Mouse (Mus musculus): ENCODE results near the gene Mif. TPM values are rescaled to one million over a fixed set of nuclear protein-coding genes. Genes with fewer than 3 reads are reported as not detected.

Gene Mif
- total and polyA plus RNA-seq, 3 experiments, result 554 to 5,707 (median 1,557) TPM

DNA sequence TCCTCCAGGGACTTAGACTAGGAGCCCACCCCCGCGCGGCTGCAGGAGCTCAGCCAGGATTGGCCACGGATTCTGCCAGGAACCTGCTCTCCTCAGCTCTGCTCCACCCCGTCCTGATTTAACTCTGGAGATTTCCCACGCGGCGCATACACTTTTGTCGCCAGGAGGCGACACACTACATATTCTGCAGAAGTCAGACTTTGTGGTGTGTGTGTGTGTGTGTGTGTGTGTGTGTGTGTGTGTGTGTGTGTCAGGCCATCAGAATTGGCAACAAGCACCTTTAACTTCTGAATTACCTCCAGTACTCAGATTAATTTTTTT, 23.2 kb upstream of the Mif start:
- TF ChIP-seq POLR2AphosphoS5 (IDR thresholded peaks at IDR 0.05; ENCODE audit: insufficient replicate concordance, low read depth, low read length) (no peak), GATA2 (IDR thresholded peaks at IDR 0.05; ENCODE audit: borderline replicate concordance, low read depth, low read length) (no peak), CTCF (IDR thresholded peaks at IDR 0.05; ENCODE audit: low read depth, low read length) (no peak), TAL1 (conservative IDR thresholded peaks at IDR 0.05; ENCODE audit: low read depth, low read length) (no peak), GATA1 (IDR thresholded peaks at IDR 0.05; ENCODE audit: borderline replicate concordance, low read length) (no peak)
- DNase-seq (ENCODE audit: low spot score), result no peak
- H3K4me1 ChIP-seq (ENCODE audit: insufficient read depth, low read depth, low read length), result no peaks in the 10 kb centered on the region

DNA sequence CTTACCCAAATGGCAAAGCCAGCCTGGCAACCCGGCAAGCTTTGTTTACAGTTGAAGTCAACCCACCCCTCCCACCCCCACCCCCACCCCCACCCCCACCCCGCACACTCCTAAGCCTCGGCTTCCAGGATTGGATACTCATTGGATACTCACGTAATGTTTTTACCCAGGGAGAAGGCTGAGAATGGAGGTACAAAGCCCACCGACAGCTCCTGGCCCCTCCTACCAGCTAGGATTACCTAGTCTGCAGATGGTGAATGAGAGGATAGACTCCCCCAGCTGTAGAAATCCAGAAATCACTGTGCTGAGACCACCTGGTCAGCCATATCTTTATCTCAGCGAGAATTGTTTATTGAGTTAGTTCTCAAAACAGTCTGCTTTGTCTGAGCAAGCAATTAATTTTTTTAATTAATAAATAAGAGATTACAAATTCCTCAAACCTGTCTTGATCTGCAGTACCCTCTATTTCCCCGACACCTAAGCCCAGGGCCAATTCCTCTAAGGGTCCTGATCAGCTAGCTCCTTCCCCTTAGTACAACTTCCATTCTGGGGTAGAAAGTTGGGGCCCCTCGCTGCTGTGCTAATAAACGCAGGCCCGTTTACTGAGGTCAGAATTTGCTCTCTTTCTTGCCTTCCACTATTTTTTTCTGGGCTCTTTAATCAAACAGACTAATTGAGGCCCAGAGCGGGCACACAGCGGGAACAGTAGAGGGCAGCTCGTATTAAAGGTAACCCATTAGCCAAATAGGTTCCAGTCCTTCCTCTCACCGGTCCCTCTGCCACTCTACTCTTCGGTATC, 22.6 kb upstream of the Mif start:
- Histone ChIP-seq H3K27me3 (ENCODE audit: insufficient read depth, low read length) (peaks cover 41% of the 10 kb centered on the region), H3K4me1 (ENCODE audit: insufficient read depth, low read depth, low read length) (no peaks in the 10 kb centered on the region), H3K9me3 (replicated peaks) (no peaks in the 10 kb centered on the region), H3K4me3 (ENCODE audit: low read depth, low read length) (no peak overlapping the region), H3K36me3 (replicated peaks) (no peaks in the 10 kb centered on the region)
- TF ChIP-seq GATA2 (IDR thresholded peaks at IDR 0.05; ENCODE audit: borderline replicate concordance, low read depth, low read length) (no peak), GATA1 (IDR thresholded peaks at IDR 0.05; ENCODE audit: borderline replicate concordance, low read length) (no peak), TAL1 (conservative IDR thresholded peaks at IDR 0.05; ENCODE audit: low read depth, low read length) (no peak), POLR2AphosphoS5 (IDR thresholded peaks at IDR 0.05; ENCODE audit: insufficient replicate concordance, low read depth, low read length) (no peak), CTCF (IDR thresholded peaks at IDR 0.05; ENCODE audit: low read depth, low read length) (no peak)
- DNase-seq (ENCODE audit: low spot score) (no peak), ATAC-seq (ENCODE audit: extremely low read depth, insufficient number of reproducible peaks, low FRiP score, poor library complexity, severe bottlenecking) (no peak)

More for the DNA sequence above, 23.2 kb upstream of the Mif start:
- H3K9me3 ChIP-seq (replicated peaks), result no peaks in the 10 kb centered on the region
- peaks cover 41% of the 10 kb centered on the region for H3K27me3 ChIP-seq (ENCODE audit: insufficient read depth, low read length)
- H3K36me3 ChIP-seq (replicated peaks), result no peaks in the 10 kb centered on the region
- no peak for ATAC-seq (ENCODE audit: extremely low read depth, insufficient number of reproducible peaks, low FRiP score, poor library complexity, severe bottlenecking)
- H3K4me3 ChIP-seq (ENCODE audit: low read depth, low read length), result no peak overlapping the region

DNA sequence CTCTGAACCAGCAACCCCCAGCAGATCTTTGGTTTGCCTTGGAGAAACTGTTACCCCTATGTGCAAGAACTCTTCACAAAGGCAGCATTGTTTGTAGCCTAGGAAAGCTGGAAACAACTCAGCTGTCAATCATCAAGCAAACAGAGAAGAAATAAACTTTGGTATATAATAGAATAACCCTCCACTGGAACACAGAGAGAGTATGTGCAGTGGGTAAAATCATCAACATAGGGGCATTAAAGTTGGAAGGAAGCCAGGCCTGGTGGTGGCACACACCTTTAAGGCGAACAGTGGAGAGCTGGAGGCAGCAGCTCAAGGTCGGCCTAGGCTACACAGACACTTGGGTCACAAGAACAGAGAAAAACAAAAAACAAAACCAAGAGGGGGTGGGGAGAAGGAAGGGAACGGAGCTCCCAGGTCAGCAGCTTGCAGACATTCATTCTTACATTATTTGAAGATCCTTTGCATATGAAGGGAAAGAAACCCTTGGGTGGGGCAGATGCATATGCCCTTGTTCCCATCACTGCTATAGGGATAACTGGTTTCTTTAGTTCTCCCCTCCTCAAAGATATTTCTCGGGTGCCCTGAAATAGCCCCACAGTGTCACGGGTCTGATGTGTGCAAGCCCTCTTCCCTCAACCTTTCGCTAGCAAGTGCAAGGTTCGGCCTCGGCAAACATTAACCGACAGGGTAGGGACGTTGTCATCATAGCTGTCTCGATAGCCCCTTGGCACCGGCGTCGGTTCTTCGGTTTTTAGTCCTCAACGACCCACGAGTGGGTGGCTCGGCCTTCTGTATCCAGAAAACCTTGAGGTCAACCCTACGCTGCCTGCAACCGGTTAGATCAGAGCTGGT, 21.8 kb upstream of the Mif start:
- Histone ChIP-seq H3K4me3 (ENCODE audit: low read depth, low read length) (no peak overlapping the region), H3K9me3 (replicated peaks) (no peaks in the 10 kb centered on the region), H3K4me1 (ENCODE audit: insufficient read depth, low read depth, low read length) (no peaks in the 10 kb centered on the region), H3K27me3 (ENCODE audit: insufficient read depth, low read length) (peaks cover 44% of the 10 kb centered on the region), H3K36me3 (replicated peaks) (no peaks in the 10 kb centered on the region)
- no peak for TF ChIP-seq GATA2 (IDR thresholded peaks at IDR 0.05; ENCODE audit: borderline replicate concordance, low read depth, low read length)
- no peak for TF ChIP-seq POLR2AphosphoS5 (IDR thresholded peaks at IDR 0.05; ENCODE audit: insufficient replicate concordance, low read depth, low read length)
- no peak for TF ChIP-seq GATA1 (IDR thresholded peaks at IDR 0.05; ENCODE audit: borderline replicate concordance, low read length)
- TF ChIP-seq TAL1 (conservative IDR thresholded peaks at IDR 0.05; ENCODE audit: low read depth, low read length), result no peak
- no peak for TF ChIP-seq CTCF (IDR thresholded peaks at IDR 0.05; ENCODE audit: low read depth, low read length)
- ATAC-seq (ENCODE audit: extremely low read depth, insufficient number of reproducible peaks, low FRiP score, poor library complexity, severe bottlenecking), result no peak
- no peak for DNase-seq (ENCODE audit: low spot score)

- no peak overlapping the region for H3K4me3 ChIP-seq (ENCODE audit: low read depth, low read length)
- ATAC-seq (ENCODE audit: extremely low read depth, insufficient number of reproducible peaks, low FRiP score, poor library complexity, severe bottlenecking), result no peak
- H3K36me3 ChIP-seq (replicated peaks), result no peaks in the 10 kb centered on the region
- H3K27me3 ChIP-seq (ENCODE audit: insufficient read depth, low read length), result peaks cover 47% of the 10 kb centered on the region
- no peaks in the 10 kb centered on the region for H3K4me1 ChIP-seq (ENCODE audit: insufficient read depth, low read depth, low read length)
- no peak for TF ChIP-seq CTCF (IDR thresholded peaks at IDR 0.05; ENCODE audit: low read depth, low read length)
- TF ChIP-seq TAL1 (conservative IDR thresholded peaks at IDR 0.05; ENCODE audit: low read depth, low read length), result no peak
- no peak for TF ChIP-seq GATA2 (IDR thresholded peaks at IDR 0.05; ENCODE audit: borderline replicate concordance, low read depth, low read length)
- no peak for TF ChIP-seq GATA1 (IDR thresholded peaks at IDR 0.05; ENCODE audit: borderline replicate concordance, low read length)
- TF ChIP-seq POLR2AphosphoS5 (IDR thresholded peaks at IDR 0.05; ENCODE audit: insufficient replicate concordance, low read depth, low read length), result no peak
- no peak for DNase-seq (ENCODE audit: low spot score)
- H3K9me3 ChIP-seq (replicated peaks), result no peaks in the 10 kb centered on the region
These were observed 20.9 kb upstream of the Mif start for GRCm38 (mm10) chr10:75880771-75881577.

GRCm38 (mm10) chr10:75880351-75880750, 20.3 kb upstream of the Mif start:
- DNase-seq (ENCODE audit: low spot score) (no peak), ATAC-seq (ENCODE audit: extremely low read depth, insufficient number of reproducible peaks, low FRiP score, poor library complexity, severe bottlenecking) (no peak)
- TF ChIP-seq CTCF (IDR thresholded peaks at IDR 0.05; ENCODE audit: low read depth, low read length), result no peak
- TF ChIP-seq GATA1 (IDR thresholded peaks at IDR 0.05; ENCODE audit: borderline replicate concordance, low read length), result no peak
- no peak for TF ChIP-seq GATA2 (IDR thresholded peaks at IDR 0.05; ENCODE audit: borderline replicate concordance, low read depth, low read length)
- no peak for TF ChIP-seq POLR2AphosphoS5 (IDR thresholded peaks at IDR 0.05; ENCODE audit: insufficient replicate concordance, low read depth, low read length)
- TF ChIP-seq TAL1 (conservative IDR thresholded peaks at IDR 0.05; ENCODE audit: low read depth, low read length), result no peak
- Histone ChIP-seq H3K36me3 (replicated peaks) (no peaks in the 10 kb centered on the region), H3K4me1 (ENCODE audit: insufficient read depth, low read depth, low read length) (no peaks in the 10 kb centered on the region), H3K9me3 (replicated peaks) (no peaks in the 10 kb centered on the region), H3K27me3 (ENCODE audit: insufficient read depth, low read length) (peaks cover 43% of the 10 kb centered on the region), H3K4me3 (ENCODE audit: low read depth, low read length) (no peak overlapping the region)
